Mouse (Mus musculus): ENCODE measurements at regions not wholly inside any gene's neighbourhood (a gene's known extent, or its start where the extent isn't known, plus 50 kb on each side); places are given as distances from the start of the nearest gene placed in this dataset.
A peak's percentile ranks its signal among the peaks of the same experiment; 100 is the strongest.

GRCm38 (mm10) chr15:103102068-103102840 is 64.6 kb downstream of the Smug1 start:
- DNase-seq, result no peak

GRCm38 (mm10) chr15:103100121-103100520 is 66.8 kb downstream of the Smug1 start:
- no peak for DNase-seq

- DNase-seq, result no peak
Observed at GRCm38 (mm10) chr15:103094457-103094856, 72.4 kb downstream of the Smug1 start.

- no peak for DNase-seq
Observed at GRCm38 (mm10) chr15:103093655-103094054, 73.2 kb downstream of the Smug1 start.

GRCm38 (mm10) chr15:103092496-103092895 is 73.8 kb downstream of the Hoxc4 start:
- DNase-seq, result no peak

DNA sequence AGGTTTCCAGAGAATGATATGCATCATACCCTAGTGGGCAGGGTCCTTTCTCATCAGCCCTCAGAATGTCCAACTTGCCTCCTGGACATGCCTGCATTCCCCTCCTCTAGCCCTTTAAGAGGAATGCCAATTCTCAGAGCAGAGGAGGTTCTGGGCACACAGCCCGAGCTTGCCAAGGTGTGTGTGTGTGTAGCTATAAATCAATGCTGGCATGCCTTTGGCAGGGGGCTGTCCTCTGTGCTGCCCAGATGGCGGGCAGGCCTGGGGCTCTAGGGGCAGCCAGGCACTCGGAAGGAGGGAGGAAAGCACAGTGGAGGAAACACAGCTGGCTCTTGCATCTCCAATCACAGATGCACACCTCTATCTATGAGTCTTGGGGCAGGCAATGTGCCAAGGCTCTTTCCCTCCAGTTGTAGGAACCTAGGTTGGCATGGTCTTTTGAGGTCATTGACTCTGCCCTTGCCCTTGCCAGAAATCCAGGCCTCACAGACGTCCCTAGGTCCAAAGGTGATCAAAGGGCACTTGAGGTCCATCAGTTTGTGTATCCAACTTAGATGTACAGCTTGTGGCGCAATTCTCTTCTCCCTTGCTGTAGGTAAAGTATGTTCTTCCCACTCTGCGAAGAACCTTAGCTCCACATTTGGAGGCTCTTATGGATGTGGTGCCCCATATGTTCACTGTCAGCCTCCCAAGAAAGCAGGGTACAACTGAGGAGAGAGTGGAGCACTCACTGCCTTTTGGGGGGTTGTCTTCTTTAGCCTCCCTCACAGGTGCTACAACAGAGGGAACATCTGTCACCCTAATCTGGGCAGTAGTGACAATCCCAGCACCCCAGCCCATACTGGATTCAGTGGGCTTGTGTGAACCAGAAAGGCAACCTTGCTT is 71.8 kb downstream of the Hoxc4 start:
- DNase-seq, result no peak

DNA sequence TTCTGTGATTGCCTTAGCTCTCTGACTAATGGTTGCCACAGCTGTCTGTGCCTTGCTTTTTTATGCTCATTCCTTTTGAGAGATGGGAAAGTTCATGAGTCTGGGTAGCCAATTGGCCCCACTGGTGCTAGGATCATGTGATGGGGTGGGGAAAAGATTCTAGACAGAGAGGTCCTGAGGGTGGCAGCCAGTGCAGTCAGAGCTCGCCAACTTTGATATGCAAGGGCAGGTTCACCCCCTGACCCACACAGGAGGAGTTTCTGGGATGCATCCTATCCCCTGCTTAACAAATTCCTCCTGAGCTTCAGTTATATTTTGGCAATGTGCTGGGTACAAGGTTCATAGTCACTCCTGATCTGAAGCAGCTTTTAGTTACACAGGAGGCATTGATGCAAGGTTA is 71.1 kb downstream of the Hoxc4 start:
- DNase-seq, result no peak

DNA sequence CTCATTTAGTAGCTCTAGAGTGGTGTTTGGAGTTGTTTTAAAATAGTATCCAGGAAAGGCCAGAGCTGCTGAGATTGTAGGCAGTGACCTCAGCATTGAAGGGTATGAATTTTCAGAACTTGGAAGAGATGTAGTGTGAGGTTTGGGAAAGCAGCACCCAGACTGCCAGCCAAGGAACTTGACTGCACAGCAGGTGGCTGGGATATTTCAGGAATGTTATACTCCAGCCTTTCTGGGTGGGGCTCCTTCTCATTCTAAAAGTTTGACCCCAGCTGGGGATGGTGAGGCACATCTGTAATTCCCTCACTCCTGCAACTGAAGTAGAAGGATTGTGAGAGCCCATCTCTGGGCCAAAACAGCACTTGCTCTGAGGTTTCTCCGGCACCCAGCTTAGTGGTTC is 70.7 kb downstream of the Hoxc4 start:
- DNase-seq, result no peak

DNA sequence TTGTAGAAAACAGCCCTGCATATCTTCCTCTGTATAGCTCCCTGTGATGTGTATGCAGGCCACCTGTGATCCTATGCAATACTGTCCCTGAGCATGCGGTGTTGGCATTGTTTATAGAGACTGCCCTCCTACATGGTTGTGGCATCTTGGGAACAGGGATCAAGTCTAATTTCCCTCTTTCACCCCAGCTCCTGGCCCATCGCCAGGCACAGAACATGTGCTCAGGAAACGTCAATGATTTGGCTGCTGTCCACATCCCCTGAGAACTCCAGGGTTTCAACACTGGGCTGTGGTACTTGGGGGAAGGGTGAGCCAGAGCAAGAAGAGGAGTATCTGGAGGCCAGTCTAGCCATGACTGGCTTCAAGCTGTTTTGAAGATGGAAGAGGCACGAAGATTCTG is 68.5 kb downstream of the Hoxc4 start:
- peak; percentile 30 to 62 for DNase-seq

DNA sequence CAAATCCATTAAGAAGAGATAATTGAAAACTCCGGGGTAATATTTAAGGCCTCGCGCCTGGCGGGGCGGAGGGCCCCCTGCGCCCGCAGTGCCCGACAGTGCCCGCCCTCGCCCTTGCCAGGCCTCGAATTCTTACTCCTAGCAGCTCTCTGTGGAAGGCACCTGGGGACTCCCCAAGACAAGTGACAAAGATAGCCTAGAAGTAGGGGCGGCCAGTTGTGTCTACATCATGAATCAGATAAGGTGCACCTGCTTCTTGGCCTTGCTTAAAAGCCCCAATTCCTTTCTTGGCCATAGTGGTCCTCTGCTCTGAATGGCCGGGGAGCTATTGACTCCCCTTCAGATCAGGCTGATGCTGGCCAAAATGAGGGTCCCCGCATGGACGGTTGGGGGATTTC is 67.9 kb downstream of the Hoxc4 start:
- no peak for DNase-seq
